Mouse (Mus musculus) hindbrain, embryonic 13.5 days (tissue): ENCODE results near the gene AC109138.7. TPM values are rescaled to one million over a fixed set of nuclear protein-coding genes. Genes with fewer than 3 reads are reported as not detected.
A peak's percentile ranks its signal among the peaks of the same experiment; 100 is the strongest.

Experiments
- ATAC-seq: fragments of 200-750 bp; cut with Nextera tagmentation; 2 replicates; pipeline ENCODE4 v1.8.0; 2017; ENCODE audit warnings: moderate TSS enrichment; ENCODE audit not compliant: low FRiP score
- H3K27ac ChIP-seq: fragments of 300-500 bp; sonication (generic); 2 replicates; pipeline ENCODE4 v1.5.1; 2015; ENCODE audit warnings: inconsistent platforms, mild to moderate bottlenecking, moderate library complexity
- H3K27me3 ChIP-seq: fragments of 300-500 bp; sonication (generic); 2 replicates; pipeline ENCODE4 v1.6.1; 2015; ENCODE audit warnings: mild to moderate bottlenecking, inconsistent platforms
- H3K36me3 ChIP-seq: fragments of 300-500 bp; sonication (generic); 2 replicates; pipeline ENCODE4 v1.6.1; 2015; ENCODE audit warnings: mild to moderate bottlenecking, inconsistent platforms
- H3K4me1 ChIP-seq: fragments of 300-500 bp; sonication (generic); replicated peaks from 2 replicates; pipeline ENCODE4 v1.6.1; 2015; ENCODE audit warnings: inconsistent platforms
- H3K4me2 ChIP-seq: fragments of 300-500 bp; sonication (generic); 2 replicates; pipeline ENCODE4 v1.6.1; 2015; ENCODE audit warnings: inconsistent platforms, mild to moderate bottlenecking, moderate library complexity
- H3K4me3 ChIP-seq: fragments of 300-500 bp; sonication (generic); 2 replicates; pipeline ENCODE4 v1.5.1; 2015; ENCODE audit warnings: mild to moderate bottlenecking, inconsistent platforms
- H3K9ac ChIP-seq: fragments of 300-500 bp; sonication (generic); 2 replicates; pipeline ENCODE4 v1.6.1; 2015; ENCODE audit warnings: mild to moderate bottlenecking, inconsistent platforms
- H3K9me3 ChIP-seq: fragments of 300-500 bp; sonication (generic); 2 replicates; pipeline ENCODE4 v1.6.1; 2016; ENCODE audit warnings: inconsistent platforms
- WGBS: fragments of 180-500 bp; shearing (Covaris S2); methylation state at CpG from one replicate; pipeline ENCODE4 v1.1.7; 2015; 5-methylcytosine and 5-hydroxymethylcytosine counted together
- polyA plus RNA-seq: library from polyadenylated mRNA; unstranded; fragments of >200 nt; fragmentation: Nextera tagmentation; extraction: Ambion mirVana; gene quantifications from 2 replicates; pipeline ENCODE4 v1.2.1, GENCODE M21; 2015

The AC109138.7 gene
- polyA plus RNA-seq, 1 experiment from 2014 or later: not detected

- no peak overlapping the region for H3K4me3 ChIP-seq
- peaks cover 17% of the 10 kb centered on the region for H3K4me1 ChIP-seq
- no peaks in the 10 kb centered on the region for H3K9me3 ChIP-seq
- no peaks in the 10 kb centered on the region for H3K27me3 ChIP-seq
- no peak for ATAC-seq
- no peak overlapping the region for H3K27ac ChIP-seq
- H3K4me2 ChIP-seq: no peak overlapping the region
- no peaks in the 10 kb centered on the region for H3K36me3 ChIP-seq
- WGBS: 70% methylated on average over 2 of the region's 2 CpGs
- no peak overlapping the region for H3K9ac ChIP-seq
Observed at GRCm38 (mm10) chr19:4183689-4184088, 30.5 kb upstream of the AC109138.7 start.

- H3K4me2 ChIP-seq: no peak overlapping the region
- no peak overlapping the region for H3K4me3 ChIP-seq
- ATAC-seq: no peak
- H3K27ac ChIP-seq: no peak overlapping the region
- 62% methylated on average over 15 of the region's 15 CpGs for WGBS
- H3K27me3 ChIP-seq: no peaks in the 10 kb centered on the region
- H3K9me3 ChIP-seq: no peaks in the 10 kb centered on the region
- H3K36me3 ChIP-seq: no peaks in the 10 kb centered on the region
- peaks cover 17% of the 10 kb centered on the region for H3K4me1 ChIP-seq
- H3K9ac ChIP-seq: no peak overlapping the region
Observed at GRCm38 (mm10) chr19:4184976-4185975, 28.9 kb upstream of the AC109138.7 start.

GRCm38 (mm10) chr19:4187303-4187702 is 26.9 kb upstream of the AC109138.7 start:
- H3K4me1 ChIP-seq: peaks cover 14% of the 10 kb centered on the region
- WGBS: 74% methylated on average over 3 of the region's 3 CpGs
- no peaks in the 10 kb centered on the region for H3K27me3 ChIP-seq
- no peaks in the 10 kb centered on the region for H3K9me3 ChIP-seq
- H3K27ac ChIP-seq: no peak overlapping the region
- H3K36me3 ChIP-seq: no peaks in the 10 kb centered on the region
- H3K4me2 ChIP-seq: no peak overlapping the region
- no peak overlapping the region for H3K9ac ChIP-seq
- ATAC-seq: no peak
- H3K4me3 ChIP-seq: no peak overlapping the region

GRCm38 (mm10) chr19:4189051-4189620 is 25.0 kb upstream of the AC109138.7 start:
- WGBS: 92% methylated on average over 12 of the region's 12 CpGs
- ATAC-seq: no peak
- Histone ChIP-seq H3K9ac (no peak overlapping the region; the same call in 1 of the 2 replicates), H3K36me3 (peaks cover 11% of the 10 kb centered on the region), H3K9me3 (no peaks in the 10 kb centered on the region), H3K27me3 (no peaks in the 10 kb centered on the region), H3K27ac (no peak overlapping the region), H3K4me2 (no peak overlapping the region), H3K4me1 (peaks cover 29% of the 10 kb centered on the region), H3K4me3 (no peak overlapping the region)

- peaks cover 30% of the 10 kb centered on the region for H3K4me1 ChIP-seq
- no peaks in the 10 kb centered on the region for H3K27me3 ChIP-seq
- H3K9ac ChIP-seq: peak within 1 kb of the TSS; percentile 99
- H3K4me3 ChIP-seq: peak within 1 kb of the TSS; percentile 97
- peaks cover 29% of the 10 kb centered on the region for H3K36me3 ChIP-seq
- H3K9me3 ChIP-seq: no peaks in the 10 kb centered on the region
- peak within 1 kb of the TSS; percentile 94 for H3K27ac ChIP-seq
- ATAC-seq: no peak
- peak within 1 kb of the TSS; percentile 96 for H3K4me2 ChIP-seq
- 76% methylated on average over 4 of the region's 4 CpGs for WGBS
Observed at GRCm38 (mm10) chr19:4190831-4191334, 23.3 kb upstream of the AC109138.7 start, which contains the start of gene Tbc1d10c. TSS of gene Tbc1d10c (minus strand) at chr19:4191284.

- WGBS: 7% methylated on average over 40 of the region's 47 CpGs
- Histone ChIP-seq H3K27ac (peak within 1 kb of the TSS; percentile 94), H3K9ac (peak within 1 kb of the TSS; percentile 99), H3K36me3 (peaks cover 37% of the 10 kb centered on the region), H3K9me3 (no peaks in the 10 kb centered on the region), H3K4me1 (peaks cover 30% of the 10 kb centered on the region), H3K4me2 (peak within 1 kb of the TSS; percentile 96), H3K4me3 (peak within 1 kb of the TSS; percentile 97), H3K27me3 (no peaks in the 10 kb centered on the region)
- ATAC-seq: peak; percentile 90
Observed at GRCm38 (mm10) chr19:4191528-4192250, 22.5 kb upstream of the AC109138.7 start, which contains the start of gene Ppp1ca. TSS of gene Ppp1ca (plus strand) at chr19:4192065.

GRCm38 (mm10) chr19:4192251-4192985 is 21.7 kb upstream of the AC109138.7 start:
- under 1% methylated on average over 45 of the region's 52 CpGs for WGBS
- Histone ChIP-seq H3K4me2 (peak overlapping the region; percentile 96), H3K9ac (peak overlapping the region; percentile 99), H3K36me3 (peaks cover 44% of the 10 kb centered on the region), H3K27me3 (no peaks in the 10 kb centered on the region), H3K9me3 (no peaks in the 10 kb centered on the region), H3K4me1 (peaks cover 30% of the 10 kb centered on the region), H3K4me3 (peak overlapping the region; percentile 97), H3K27ac (peak overlapping the region; percentile 94)
- no peak; the same call in 1 of the 2 replicates for ATAC-seq

- Histone ChIP-seq H3K9me3 (no peaks in the 10 kb centered on the region), H3K27me3 (no peaks in the 10 kb centered on the region), H3K9ac (peak overlapping the region; percentile 99), H3K4me2 (peak overlapping the region; percentile 96), H3K4me3 (peak overlapping the region; percentile 97), H3K27ac (0 out of 2 replicates have a peak overlapping the region, but pooled peaks have one; percentile 94), H3K36me3 (peaks cover 50% of the 10 kb centered on the region), H3K4me1 (peaks cover 30% of the 10 kb centered on the region)
- no peak for ATAC-seq
- WGBS: 54% methylated on average over 6 of the region's 6 CpGs
Observed at GRCm38 (mm10) chr19:4193129-4193528, 21.0 kb upstream of the AC109138.7 start.

GRCm38 (mm10) chr19:4194021-4194724 is 20.0 kb upstream of the AC109138.7 start:
- WGBS: 91% methylated on average over 8 of the region's 8 CpGs
- peaks cover 30% of the 10 kb centered on the region for H3K4me1 ChIP-seq

GRCm38 (mm10) chr19:4194776-4195650 is 19.1 kb upstream of the AC109138.7 start:
- peaks cover 62% of the 10 kb centered on the region for H3K36me3 ChIP-seq
- no peak for ATAC-seq

More at GRCm38 (mm10) chr19:4194021-4194724, 20.0 kb upstream of the AC109138.7 start:
- no peak for ATAC-seq
- Histone ChIP-seq H3K4me2 (peak overlapping the region; percentile 96; the same call in 1 of the 2 replicates), H3K36me3 (peaks cover 58% of the 10 kb centered on the region), H3K27me3 (no peaks in the 10 kb centered on the region), H3K27ac (no peak overlapping the region), H3K4me3 (no peak overlapping the region), H3K9ac (no peak overlapping the region; the same call in 1 of the 2 replicates), H3K9me3 (no peaks in the 10 kb centered on the region)

More at GRCm38 (mm10) chr19:4194776-4195650, 19.1 kb upstream of the AC109138.7 start:
- H3K4me2 ChIP-seq: no peak overlapping the region
- peaks cover 31% of the 10 kb centered on the region for H3K4me1 ChIP-seq
- no peaks in the 10 kb centered on the region for H3K9me3 ChIP-seq
- 80% methylated on average over 12 of the region's 12 CpGs for WGBS
- no peak overlapping the region for H3K9ac ChIP-seq
- no peak overlapping the region for H3K4me3 ChIP-seq
- H3K27me3 ChIP-seq: no peaks in the 10 kb centered on the region
- H3K27ac ChIP-seq: no peak overlapping the region
